Mouse (Mus musculus) liver, adult 2 months (tissue): ENCODE results near the gene Armc12.

Experiments
- CTCF ChIP-seq: fragments of 200-500 bp; IDR thresholded peaks from 2 replicates; pipeline ENCODE4 v1.5.1; 2011; ENCODE audit warnings: low read depth, low read length, control low read depth
- POLR2A ChIP-seq: fragments of 200-500 bp; IDR thresholded peaks from 2 replicates; pipeline ENCODE4 v1.6.1; 2011; ENCODE audit warnings: low read length, control low read depth; ENCODE audit not compliant: insufficient read depth; ENCODE audit errors: extremely low read depth

DNA sequence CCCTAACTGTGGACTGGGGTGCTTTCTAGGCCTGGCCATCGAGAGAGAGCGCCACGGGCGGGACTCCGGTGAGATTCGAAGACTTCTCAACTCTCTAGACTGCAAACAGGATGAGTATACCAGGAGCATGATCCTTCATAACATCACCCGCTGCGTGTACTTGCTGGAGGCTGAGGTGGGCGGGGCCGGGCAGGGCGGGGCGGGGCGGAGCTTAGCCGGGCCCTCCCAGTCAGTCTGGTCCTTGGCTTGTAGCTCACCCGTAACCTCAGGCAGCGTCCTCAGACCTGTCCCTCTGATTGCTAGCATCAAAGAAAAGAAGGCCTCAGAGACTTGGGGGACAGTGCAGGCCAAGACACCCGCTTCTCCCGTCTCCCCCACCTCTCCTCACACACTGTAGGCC lies 1.3 kb downstream of the Armc12 start:
- no peak for TF ChIP-seq POLR2A
- TF ChIP-seq CTCF: no peak
